In the genomic region with DNA sequence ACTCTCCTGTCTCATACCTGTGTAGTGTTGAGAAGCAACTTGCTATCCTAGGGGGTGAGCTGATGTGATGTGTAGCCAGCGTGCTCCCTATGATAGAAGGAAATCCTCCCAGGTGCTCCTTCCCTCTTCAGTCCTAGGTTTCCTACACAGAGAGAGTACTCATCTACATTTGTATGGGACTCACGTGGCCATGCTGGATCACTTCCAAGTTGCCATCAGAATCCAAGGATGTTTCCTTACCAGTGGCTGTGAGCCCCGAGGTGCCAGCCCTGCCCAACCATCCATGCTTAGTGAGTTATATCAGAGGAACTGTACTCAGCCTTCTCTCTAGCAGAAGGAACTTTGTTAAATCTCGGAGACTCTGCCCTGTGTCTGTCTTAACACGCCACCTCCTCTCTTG, we compare ENCODE assay signal across 14 mouse cellular contexts.
DNase-seq lines count a peak whose midpoint lies in the region; ATAC-seq lines count a peak whose summit lies in the region.
"Had no signal": no experiment of that assay in that cellular context is flagged by ENCODE, and none has a peak within 500 bp of the region (broad histone marks: within the 10 kb centered on the region; RNA-seq: fewer than 3 reads in every experiment).

No protein-coding gene starts in this region.

- 74% methylated on average over 5 of the region's 5 CpGs for WGBS in hindbrain, embryonic 13.5 days
- 88% methylated on average over 5 of the region's 5 CpGs for WGBS in hindbrain, embryonic 10.5 days

- H3K4me1 ChIP-seq in hindbrain, embryonic 13.5 days (replicated peaks): peaks cover 7% of the 10 kb centered on the region; the same call in 1 of the 2 replicates
- no peaks in the 10 kb centered on the region for H3K4me1 ChIP-seq in hindbrain, embryonic 10.5 days (replicated peaks)
- H3K4me1 ChIP-seq: megakaryocyte, embryonic 14.5 days had no signal

- H3K27ac ChIP-seq in hindbrain, embryonic 13.5 days: peak overlapping the region; percentile 35; the same call in 1 of the 2 replicates
- H3K27ac ChIP-seq in hindbrain, embryonic 10.5 days: no peak overlapping the region
- H3K27ac ChIP-seq: lung, embryonic 15.5 days had no signal

- H3K4me3 ChIP-seq in hindbrain, embryonic 13.5 days: no peak overlapping the region
- H3K4me3 ChIP-seq in hindbrain, embryonic 10.5 days: no peak overlapping the region
- H3K4me3 ChIP-seq: lung, embryonic 15.5 days; megakaryocyte, embryonic 14.5 days had no signal

- H3K9ac ChIP-seq in hindbrain, embryonic 13.5 days: no peak overlapping the region
- H3K9ac ChIP-seq: lung, embryonic 15.5 days had no signal

- peak; percentile 37; the same call in 1 of the 2 replicates for ATAC-seq in hindbrain, embryonic 13.5 days (ENCODE audit: low FRiP score)
- ATAC-seq: intestine, embryonic 16.5 days had no signal

- H3K9me3 ChIP-seq in hindbrain, embryonic 13.5 days: no peaks in the 10 kb centered on the region
- no peaks in the 10 kb centered on the region for H3K9me3 ChIP-seq in hindbrain, embryonic 10.5 days
- H3K9me3 ChIP-seq: lung, embryonic 15.5 days; megakaryocyte, embryonic 14.5 days had no signal

- DNase-seq in adrenal gland, adult 2 months: peak; percentile 19
- DNase-seq in adrenal gland, adult 18-20 months (ENCODE audit: low spot score in 2 of 2): no peak
- no peak for DNase-seq in hindbrain, embryonic 10.5 days (ENCODE audit: low spot score)
- DNase-seq in right cerebral cortex, adult 18-20 months: peak; percentile 36
- no peak for DNase-seq in right cerebral cortex, postnatal 36 days (ENCODE audit: low spot score in 2 of 2)
- peak; percentile 46 for DNase-seq in right cerebral cortex, postnatal 14 days
- no peak for DNase-seq in retina, postnatal 1 day
- DNase-seq: heart, adult 11 months; kidney, postnatal 14 days; layer of hippocampus, postnatal 36 days had no signal

- H3K27me3 ChIP-seq in hindbrain, embryonic 13.5 days: no peaks in the 10 kb centered on the region
- no peaks in the 10 kb centered on the region for H3K27me3 ChIP-seq in hindbrain, embryonic 10.5 days (ENCODE audit: insufficient read depth, poor library complexity, severe bottlenecking)
- H3K27me3 ChIP-seq: lung, embryonic 15.5 days; megakaryocyte, embryonic 14.5 days had no signal

- H3K36me3 ChIP-seq in hindbrain, embryonic 13.5 days: peaks cover 50% of the 10 kb centered on the region
- H3K36me3 ChIP-seq in hindbrain, embryonic 10.5 days: peaks cover 100% of the 10 kb centered on the region
- H3K36me3 ChIP-seq: lung, embryonic 15.5 days had no signal

- H3K4me2 ChIP-seq in hindbrain, embryonic 13.5 days: no peak overlapping the region
- H3K4me2 ChIP-seq: lung, embryonic 15.5 days had no signal

Comparison
In these comparisons a context has a peak if more than half of its experiments do, and no peak if none do; other contexts are left out.
1. DNase-seq: peak in adrenal gland, adult 2 months (single experiment), right cerebral cortex, adult 18-20 months (single experiment) and right cerebral cortex, postnatal 14 days (single experiment); none in adrenal gland, adult 18-20 months (0 of 2), hindbrain, embryonic 10.5 days (single experiment), right cerebral cortex, postnatal 36 days (0 of 2) and retina, postnatal 1 day (single experiment).